18 mouse cellular contexts compared by ENCODE assay signal in genomic region chr16:72458576-72458975, GRCm38 (mm10).
"Had no signal": no experiment of that assay in that cellular context is flagged by ENCODE, and none has a peak within 500 bp of the region (broad histone marks: within the 10 kb centered on the region; RNA-seq: fewer than 3 reads in every experiment).

No protein-coding gene starts in this region.

- H3K4me3 ChIP-seq: kidney, embryonic 15.5 days; liver, embryonic 13.5 days; lung, embryonic 15.5 days; megakaryocyte, embryonic 14.5 days; midbrain, embryonic 15.5 days; neural tube, embryonic 12.5 days had no signal

- H3K36me3 ChIP-seq: kidney, embryonic 15.5 days; liver, embryonic 13.5 days; lung, embryonic 15.5 days; midbrain, embryonic 15.5 days; neural tube, embryonic 12.5 days had no signal

- H3K4me1 ChIP-seq: kidney, embryonic 15.5 days; liver, embryonic 13.5 days; lung, embryonic 15.5 days; megakaryocyte, embryonic 14.5 days; midbrain, embryonic 15.5 days; neural tube, embryonic 12.5 days had no signal

- ATAC-seq: liver, postnatal 0 days; midbrain, embryonic 15.5 days had no signal

- H3K27me3 ChIP-seq: kidney, embryonic 15.5 days; liver, embryonic 13.5 days; lung, embryonic 15.5 days; megakaryocyte, embryonic 14.5 days; midbrain, embryonic 15.5 days; neural tube, embryonic 12.5 days had no signal

- H3K27ac ChIP-seq: kidney, embryonic 15.5 days; liver, embryonic 13.5 days; lung, embryonic 15.5 days; macrophage; midbrain, embryonic 15.5 days; neural tube, embryonic 12.5 days had no signal

- H3K9me3 ChIP-seq: kidney, embryonic 15.5 days; liver, embryonic 13.5 days; lung, embryonic 15.5 days; midbrain, embryonic 15.5 days; neural tube, embryonic 12.5 days had no signal

- H3K9ac ChIP-seq: kidney, embryonic 15.5 days; liver, embryonic 13.5 days; liver, postnatal 0 days; lung, embryonic 15.5 days; midbrain, embryonic 15.5 days; neural tube, embryonic 12.5 days had no signal

- DNase-seq: kidney, postnatal 14 days; left cerebral cortex, postnatal 4 days; liver; liver, embryonic 13.5 days; liver, postnatal 0 days; lung, postnatal 14 days; retina, postnatal 1 day; right cerebral cortex, postnatal 4 days; spleen, adult 18-20 months; thymus, adult 2 months; thymus, postnatal 36 days had no signal

- H3K4me2 ChIP-seq: kidney, embryonic 15.5 days; liver, embryonic 13.5 days; lung, embryonic 15.5 days; midbrain, embryonic 11.5 days; midbrain, embryonic 15.5 days; neural tube, embryonic 12.5 days had no signal
